Mouse (Mus musculus): ENCODE data around the gene Caprin1. TPM values are rescaled to one million over a fixed set of nuclear protein-coding genes. Genes with fewer than 3 reads are reported as not detected.

Gene Caprin1
- polyA plus RNA-seq, 1 experiment from 2014 or later, result 110 TPM

DNA sequence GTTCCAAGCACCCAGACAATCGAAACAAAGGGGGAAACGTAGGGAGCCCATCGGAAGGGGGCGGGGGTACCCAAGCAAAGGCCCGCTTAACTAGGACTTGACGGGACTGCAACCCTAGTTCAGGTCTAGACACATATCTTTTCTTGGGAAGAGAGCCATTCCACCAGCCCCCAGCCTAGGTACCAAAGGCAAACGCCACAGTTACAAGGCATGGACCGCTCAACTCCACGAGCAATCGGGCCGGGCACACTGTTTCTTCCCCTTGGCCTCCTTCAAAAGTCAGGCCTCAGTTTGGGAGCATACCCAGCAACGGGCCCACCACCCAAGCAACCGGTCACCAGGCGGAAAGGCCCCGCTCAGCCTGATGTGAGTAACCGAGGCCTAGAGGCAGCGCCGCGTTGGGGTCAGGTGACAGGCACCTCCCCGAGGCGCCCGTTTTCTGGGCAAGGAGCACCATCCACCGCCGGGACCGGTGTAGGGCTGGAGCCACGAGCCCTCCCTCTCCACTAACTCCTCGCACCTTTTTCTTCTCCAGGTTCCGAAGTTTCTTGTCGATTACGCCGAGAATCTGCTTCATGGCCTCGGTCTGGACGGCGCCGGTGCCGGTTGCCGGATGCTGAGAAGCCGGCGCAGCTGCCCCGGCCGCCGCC, 1.1 kb downstream of the Caprin1 start:
- peaks cover 22% of the 10 kb centered on the region for H3K36me3 ChIP-seq (replicated peaks)
- H3K27ac ChIP-seq (replicated peaks), result peak overlapping the region; percentile 99
- peak overlapping the region; percentile 80 for H3K4me3 ChIP-seq (replicated peaks)
- peaks cover 28% of the 10 kb centered on the region for H3K4me1 ChIP-seq (replicated peaks)
- no peaks in the 10 kb centered on the region for H3K9me3 ChIP-seq (replicated peaks)
- under 1% methylated on average over 42 of the region's 42 CpGs for WGBS (ENCODE audit: insufficient replicate concordance)
- H3K9ac ChIP-seq, result peak overlapping the region; percentile 91
- H3K27me3 ChIP-seq, result no peaks in the 10 kb centered on the region
- H3K4me2 ChIP-seq, result peak overlapping the region; percentile 84
- ATAC-seq (ENCODE audit: insufficient read depth), result peak; percentile 51

DNA sequence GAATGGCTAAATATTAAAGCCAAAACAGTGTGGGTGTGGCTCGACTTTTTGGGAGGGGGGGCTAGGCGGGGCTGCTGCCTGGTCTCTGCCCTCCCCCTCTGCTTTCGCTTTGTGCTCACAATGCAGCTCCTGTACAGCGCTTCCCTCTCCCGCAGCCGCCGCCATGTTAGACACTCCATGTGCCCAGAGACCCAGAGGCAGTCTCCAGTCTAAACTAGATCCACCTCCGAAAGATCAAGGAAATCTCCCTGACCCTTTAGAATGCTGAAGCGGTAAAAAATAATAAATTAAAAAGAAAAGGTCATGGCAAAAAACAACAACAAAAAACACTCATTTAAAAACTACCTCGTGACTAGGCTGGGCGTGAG, 1.6 kb downstream of the Caprin1 start:
- Histone ChIP-seq H3K36me3 (replicated peaks) (peaks cover 27% of the 10 kb centered on the region), H3K27ac (replicated peaks) (peak overlapping the region; percentile 99), H3K9me3 (replicated peaks) (no peaks in the 10 kb centered on the region), H3K4me2 (peak overlapping the region; percentile 84), H3K4me1 (replicated peaks) (peaks cover 28% of the 10 kb centered on the region), H3K27me3 (no peaks in the 10 kb centered on the region), H3K9ac (peak overlapping the region; percentile 91), H3K4me3 (replicated peaks) (peak overlapping the region; percentile 80)
- ATAC-seq (ENCODE audit: insufficient read depth), result peak; percentile 44
- 0% methylated on average over 11 of the region's 11 CpGs for WGBS (ENCODE audit: insufficient replicate concordance)

DNA sequence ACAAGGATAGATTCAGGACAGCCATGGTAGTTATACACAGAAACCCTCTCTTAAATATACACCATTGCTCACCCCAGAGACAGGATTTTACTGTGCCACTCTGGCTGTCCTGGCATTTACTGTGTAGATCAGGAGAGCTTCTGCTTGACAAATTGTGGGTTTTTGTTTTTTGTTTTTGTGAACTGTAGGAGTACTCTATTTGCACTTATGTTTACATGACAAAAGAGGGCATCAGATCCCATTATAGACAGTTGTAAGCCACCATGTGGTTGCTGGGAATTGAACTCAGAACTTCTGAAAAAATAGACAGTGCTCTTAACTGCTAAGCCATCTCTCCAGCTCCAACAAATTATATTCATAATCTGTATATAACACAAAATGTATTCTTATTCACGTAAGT, 5.4 kb downstream of the Caprin1 start:
- no peak overlapping the region for H3K4me3 ChIP-seq (replicated peaks)
- H3K27me3 ChIP-seq, result no peaks in the 10 kb centered on the region
- no peak overlapping the region for H3K9ac ChIP-seq
- no peak for ATAC-seq (ENCODE audit: insufficient read depth)
- peaks cover 30% of the 10 kb centered on the region for H3K4me1 ChIP-seq (replicated peaks)
- WGBS (ENCODE audit: insufficient replicate concordance), result 86% methylated on average over 1 of the region's 1 CpGs
- no peaks in the 10 kb centered on the region for H3K9me3 ChIP-seq (replicated peaks)
- no peak overlapping the region for H3K4me2 ChIP-seq
- no peak overlapping the region for H3K27ac ChIP-seq (replicated peaks)
- peaks cover 52% of the 10 kb centered on the region for H3K36me3 ChIP-seq (replicated peaks)

GRCm38 (mm10) chr2:103785735-103786134, 11.7 kb downstream of the Caprin1 start:
- no peak for ATAC-seq (ENCODE audit: insufficient read depth)
- WGBS (ENCODE audit: insufficient replicate concordance), result 80% methylated on average over 1 of the region's 1 CpGs

DNA sequence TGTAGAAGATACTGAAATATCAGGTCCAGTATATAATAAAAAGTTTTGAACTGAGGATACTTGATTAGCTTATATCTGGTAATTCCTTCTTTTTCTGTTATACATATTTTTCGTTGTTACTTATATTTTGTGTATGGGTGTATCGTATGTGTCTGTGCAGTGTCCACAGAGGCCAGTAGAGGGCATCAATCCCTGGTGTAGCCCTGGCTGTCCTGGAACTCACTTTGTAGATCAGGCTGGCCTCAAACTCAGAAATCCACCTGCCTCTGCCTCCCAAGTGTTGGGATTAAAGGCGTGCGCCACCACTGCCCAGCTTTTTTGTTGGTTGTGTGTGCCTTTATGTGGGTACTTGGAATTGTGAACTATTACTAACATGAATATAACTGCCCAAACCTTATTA, 12.8 kb downstream of the Caprin1 start:
- Histone ChIP-seq H3K9me3 (replicated peaks) (no peaks in the 10 kb centered on the region), H3K4me3 (replicated peaks) (no peak overlapping the region), H3K27ac (replicated peaks) (no peak overlapping the region), H3K4me2 (no peak overlapping the region), H3K4me1 (replicated peaks) (peaks cover 8% of the 10 kb centered on the region), H3K36me3 (replicated peaks) (peaks cover 56% of the 10 kb centered on the region), H3K9ac (no peak overlapping the region), H3K27me3 (no peaks in the 10 kb centered on the region)
- WGBS (ENCODE audit: insufficient replicate concordance), result 70% methylated on average over 4 of the region's 4 CpGs
- ATAC-seq (ENCODE audit: insufficient read depth), result no peak

More at GRCm38 (mm10) chr2:103785735-103786134, 11.7 kb downstream of the Caprin1 start:
- Histone ChIP-seq H3K4me3 (replicated peaks) (no peak overlapping the region), H3K4me2 (no peak overlapping the region), H3K9ac (no peak overlapping the region), H3K36me3 (replicated peaks) (peaks cover 56% of the 10 kb centered on the region), H3K27me3 (no peaks in the 10 kb centered on the region), H3K4me1 (replicated peaks) (peaks cover 16% of the 10 kb centered on the region), H3K9me3 (replicated peaks) (no peaks in the 10 kb centered on the region), H3K27ac (replicated peaks) (no peak overlapping the region)

- H3K36me3 ChIP-seq (replicated peaks), result peaks cover 26% of the 10 kb centered on the region
- H3K9me3 ChIP-seq (replicated peaks), result no peaks in the 10 kb centered on the region
- no peak overlapping the region for H3K27ac ChIP-seq (replicated peaks)
- peak overlapping the region; percentile 89 for H3K4me3 ChIP-seq (replicated peaks)
- no peaks in the 10 kb centered on the region for H3K27me3 ChIP-seq
- H3K9ac ChIP-seq, result no peak overlapping the region
- peak overlapping the region; percentile 95 for H3K4me2 ChIP-seq
- WGBS (ENCODE audit: insufficient replicate concordance), result 53% methylated on average over 1 of the region's 1 CpGs
- no peak for ATAC-seq (ENCODE audit: insufficient read depth)
- peaks cover 29% of the 10 kb centered on the region for H3K4me1 ChIP-seq (replicated peaks)
Observed at GRCm38 (mm10) chr2:103762492-103762891, 35.0 kb downstream of the Caprin1 start.

- no peak overlapping the region for H3K27ac ChIP-seq (replicated peaks)
Observed at GRCm38 (mm10) chr2:103761993-103762392, 35.5 kb downstream of the Caprin1 start.

DNA sequence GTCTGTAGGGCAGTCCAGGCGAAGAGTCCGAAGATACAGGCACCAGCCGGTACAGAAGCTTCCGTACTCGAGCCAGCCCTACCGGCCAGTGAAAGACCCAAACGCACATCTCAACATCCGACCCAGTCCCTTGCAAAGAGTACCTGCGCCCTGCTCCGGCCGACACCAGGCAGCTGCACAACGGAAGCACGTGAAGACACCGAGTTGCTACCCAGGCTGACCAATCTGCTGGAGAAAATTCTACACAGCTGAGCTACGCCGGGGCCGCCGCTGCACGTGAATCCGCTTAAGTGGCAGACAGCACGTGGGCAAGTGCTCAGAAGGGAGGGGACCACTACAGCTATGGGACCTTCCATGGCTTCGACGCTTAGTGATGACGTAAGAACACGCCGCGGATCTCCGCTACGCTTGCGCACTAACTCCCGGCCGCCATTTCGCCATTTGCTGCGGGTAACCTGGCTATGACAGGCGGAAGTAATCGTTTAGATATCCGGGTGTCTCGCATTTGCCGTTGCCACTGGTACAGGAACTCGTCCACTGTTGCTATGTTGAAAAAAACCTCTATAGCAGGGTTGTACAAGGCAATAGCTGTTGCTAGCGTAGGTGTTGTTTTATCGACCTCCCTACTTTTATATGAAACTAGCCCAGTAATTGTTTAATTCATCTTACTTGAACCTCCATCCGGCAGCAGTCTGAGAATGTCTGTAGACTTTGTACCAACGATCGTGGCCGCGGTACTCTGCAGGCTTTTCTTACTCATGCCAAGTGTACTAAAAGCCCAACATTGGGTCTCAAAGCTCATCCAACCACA, 36.3 kb downstream of the Caprin1 start, which contains the start of gene Nat10:
Gene Nat10, minus strand, starts transcription at position 365 of the 811 bp plus-strand sequence.
- Histone ChIP-seq H3K36me3 (replicated peaks) (peaks cover 23% of the 10 kb centered on the region), H3K27ac (replicated peaks) (peak within 1 kb of the TSS; percentile 64), H3K9me3 (replicated peaks) (no peaks in the 10 kb centered on the region), H3K4me3 (replicated peaks) (peak within 1 kb of the TSS; percentile 89), H3K27me3 (no peaks in the 10 kb centered on the region), H3K4me2 (peak within 1 kb of the TSS; percentile 95), H3K9ac (peak within 1 kb of the TSS; percentile 62), H3K4me1 (replicated peaks) (peaks cover 29% of the 10 kb centered on the region)
- peak; percentile 93 for ATAC-seq (ENCODE audit: insufficient read depth)
- WGBS (ENCODE audit: insufficient replicate concordance), result under 1% methylated on average over 47 of the region's 47 CpGs

More at GRCm38 (mm10) chr2:103761993-103762392, 35.5 kb downstream of the Caprin1 start:
- Histone ChIP-seq H3K4me3 (replicated peaks) (peak overlapping the region; percentile 89), H3K9ac (no peak overlapping the region), H3K36me3 (replicated peaks) (peaks cover 28% of the 10 kb centered on the region), H3K9me3 (replicated peaks) (no peaks in the 10 kb centered on the region), H3K4me1 (replicated peaks) (peaks cover 29% of the 10 kb centered on the region), H3K27me3 (no peaks in the 10 kb centered on the region), H3K4me2 (peak overlapping the region; percentile 95)
- no peak for ATAC-seq (ENCODE audit: insufficient read depth)
- WGBS (ENCODE audit: insufficient replicate concordance), result 22% methylated on average over 4 of the region's 4 CpGs

DNA sequence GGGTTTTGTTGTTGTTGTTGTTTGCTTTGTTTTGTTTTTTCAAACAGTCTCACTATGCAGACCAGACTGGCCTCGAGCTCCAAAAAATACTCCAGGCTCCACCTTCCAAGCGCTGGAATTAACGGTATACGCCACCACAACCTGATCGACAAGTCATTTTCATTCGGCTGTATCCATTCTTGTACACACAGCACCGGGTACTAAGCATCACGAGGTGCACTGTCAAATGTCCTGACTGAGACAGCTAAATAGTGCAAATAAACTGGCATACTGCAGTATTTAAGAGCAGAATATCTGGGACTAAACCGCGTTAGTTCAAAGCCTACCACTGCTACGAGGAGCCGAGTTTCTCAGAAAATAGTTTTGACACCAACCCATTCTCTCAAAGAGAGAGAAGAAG, 37.0 kb downstream of the Caprin1 start:
- WGBS (ENCODE audit: insufficient replicate concordance), result 1% methylated on average over 12 of the region's 12 CpGs
- peak overlapping the region; percentile 89 for H3K4me3 ChIP-seq (replicated peaks)
- peak overlapping the region; percentile 64 for H3K27ac ChIP-seq (replicated peaks)
- peak; percentile 6; the same call in 1 of the 2 replicates for ATAC-seq (ENCODE audit: insufficient read depth)
- peak overlapping the region; percentile 95 for H3K4me2 ChIP-seq
- H3K36me3 ChIP-seq (replicated peaks), result peaks cover 24% of the 10 kb centered on the region
- H3K9ac ChIP-seq, result peak overlapping the region; percentile 62
- peaks cover 29% of the 10 kb centered on the region for H3K4me1 ChIP-seq (replicated peaks)
- no peaks in the 10 kb centered on the region for H3K9me3 ChIP-seq (replicated peaks)
- H3K27me3 ChIP-seq, result no peaks in the 10 kb centered on the region

DNA sequence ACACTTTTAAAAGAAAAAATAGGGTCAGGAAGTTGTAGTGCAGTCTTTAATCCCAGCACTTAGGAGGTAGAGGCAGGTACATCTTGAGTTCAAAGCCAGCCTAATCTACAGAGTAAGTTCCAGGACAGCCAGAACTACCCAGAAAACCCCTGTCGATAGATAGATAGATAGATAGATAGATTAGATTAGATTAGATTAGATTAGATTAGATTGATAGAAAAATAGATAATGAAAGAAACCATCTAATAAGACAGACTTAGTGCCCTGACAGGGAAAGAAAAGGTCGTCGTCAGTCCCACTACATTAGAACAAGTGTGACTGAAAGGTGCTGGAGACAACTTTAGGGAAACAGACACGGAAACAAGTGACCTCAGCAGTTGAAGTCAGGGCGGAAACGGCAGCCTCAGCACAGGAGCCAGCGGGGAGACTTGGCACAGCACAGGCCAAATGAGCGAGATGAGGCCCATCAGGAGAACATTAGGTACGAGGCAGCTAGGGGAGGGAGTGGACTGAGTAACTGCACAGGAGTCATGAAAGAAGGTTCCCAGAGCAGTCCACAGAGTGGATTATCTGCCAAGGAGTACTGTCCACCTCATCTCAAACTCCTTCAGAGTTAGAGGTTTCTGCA, 41.9 kb downstream of the Caprin1 start:
- Histone ChIP-seq H3K4me2 (no peak overlapping the region), H3K4me1 (replicated peaks) (peaks cover 13% of the 10 kb centered on the region), H3K36me3 (replicated peaks) (peaks cover 62% of the 10 kb centered on the region), H3K9ac (no peak overlapping the region), H3K9me3 (replicated peaks) (no peaks in the 10 kb centered on the region), H3K27ac (replicated peaks) (no peak overlapping the region), H3K4me3 (replicated peaks) (no peak overlapping the region), H3K27me3 (no peaks in the 10 kb centered on the region)
- WGBS (ENCODE audit: insufficient replicate concordance), result 76% methylated on average over 9 of the region's 9 CpGs
- ATAC-seq (ENCODE audit: insufficient read depth), result no peak

GRCm38 (mm10) chr2:103754614-103755013, 42.8 kb downstream of the Caprin1 start:
- Histone ChIP-seq H3K9me3 (replicated peaks) (no peaks in the 10 kb centered on the region), H3K4me3 (replicated peaks) (no peak overlapping the region), H3K4me1 (replicated peaks) (peaks cover 5% of the 10 kb centered on the region), H3K4me2 (no peak overlapping the region), H3K36me3 (replicated peaks) (peaks cover 71% of the 10 kb centered on the region), H3K27ac (replicated peaks) (no peak overlapping the region), H3K9ac (no peak overlapping the region), H3K27me3 (no peaks in the 10 kb centered on the region)
- ATAC-seq (ENCODE audit: insufficient read depth), result no peak
- 67% methylated on average over 3 of the region's 3 CpGs for WGBS (ENCODE audit: insufficient replicate concordance)
